Mouse (Mus musculus) kidney, adult 2 months (tissue): ENCODE measurements around the gene Foxp1. TPM values are rescaled to one million over a fixed set of nuclear protein-coding genes. Genes with fewer than 3 reads are reported as not detected.

Source experiments
- DNase-seq: peaks from one replicate; pipeline ENCODE4 v3.0.0; 2021
- H3K27ac ChIP-seq: fragments of 200-500 bp; 2 replicates; pipeline ENCODE4 v1.5.1; 2012; ENCODE audit warnings: low read depth, low read length, control low read depth, inconsistent platforms; ENCODE audit not compliant: insufficient read depth
- H3K27me3 ChIP-seq: fragments of 200-500 bp; replicated peaks from 2 replicates; pipeline ENCODE4 v1.6.1; 2012; ENCODE audit warnings: mild to moderate bottlenecking, moderate library complexity, low read length, inconsistent platforms; ENCODE audit not compliant: control insufficient read depth, insufficient read depth
- H3K36me3 ChIP-seq: fragments of 200-500 bp; 2 replicates; pipeline ENCODE4 v1.6.1; 2012; ENCODE audit warnings: mild to moderate bottlenecking, moderate library complexity, low read length, inconsistent platforms; ENCODE audit not compliant: control insufficient read depth, insufficient read depth
- H3K4me1 ChIP-seq: fragments of 200-500 bp; 2 replicates; pipeline ENCODE4 v1.6.1; 2011; ENCODE audit warnings: low read length; ENCODE audit not compliant: control insufficient read depth, insufficient read depth
- H3K4me3 ChIP-seq: fragments of 200-500 bp; 2 replicates; pipeline ENCODE4 v1.5.1; 2011; ENCODE audit warnings: mild to moderate bottlenecking, low read depth, low read length, control low read depth; ENCODE audit not compliant: insufficient read depth
- CTCF ChIP-seq: fragments of 200-500 bp; conservative IDR thresholded peaks from 2 replicates; pipeline ENCODE4 v1.5.1; 2011; ENCODE audit warnings: low read depth, mild to moderate bottlenecking, control low read depth, low read length, moderate library complexity, mixed read lengths; ENCODE audit not compliant: insufficient read depth, insufficient read length
- POLR2A ChIP-seq: fragments of 200-500 bp; IDR thresholded peaks from one replicate; pipeline ENCODE4 v1.6.1; 2011; ENCODE audit warnings: low read depth, low read length, control low read depth
- WGBS: fragments of 180-500 bp; shearing (Covaris S2); methylation state at CpG from one replicate; pipeline ENCODE4 v1.1.7; 2018; 5-methylcytosine and 5-hydroxymethylcytosine counted together
- polyA plus RNA-seq: library from polyadenylated mRNA; depleted of rRNA; stranded (reverse); fragments of >200 nt; gene quantifications from 2 replicates; pipeline ENCODE4 v1.2.3, GENCODE M21; 2012

Gene Foxp1
- polyA plus RNA-seq, 1 experiment: 32.8 TPM

DNA sequence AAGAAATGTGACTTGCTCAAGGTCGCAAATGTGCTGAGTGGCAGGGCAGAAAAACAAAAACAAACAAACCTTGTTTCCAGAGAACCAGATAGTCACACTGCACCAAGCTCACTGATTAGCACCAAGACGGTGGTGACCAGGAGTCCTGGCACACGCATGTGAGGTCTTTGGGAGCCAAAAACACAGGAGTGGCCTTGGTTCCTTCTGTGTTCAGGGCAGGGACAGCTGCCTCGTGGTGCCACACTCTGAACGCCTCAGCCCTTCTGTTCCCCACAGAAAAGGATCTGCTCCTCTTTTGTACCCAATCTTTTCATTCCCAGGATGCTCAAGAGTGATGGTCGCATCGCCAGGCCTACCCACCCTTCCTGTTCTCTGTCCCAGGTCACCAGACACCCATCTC, 434.9 kb downstream of the Foxp1 start:
- TF ChIP-seq POLR2A: no peak
- TF ChIP-seq CTCF: no peak
- no peak overlapping the region for H3K4me3 ChIP-seq
- H3K27ac ChIP-seq: no peak overlapping the region
- peaks cover 3% of the 10 kb centered on the region; the same call in 1 of the 2 replicates for H3K4me1 ChIP-seq
- no peak for DNase-seq
- 75% methylated on average over 7 of the region's 7 CpGs for WGBS
- H3K36me3 ChIP-seq: no peaks in the 10 kb centered on the region
- no peaks in the 10 kb centered on the region for H3K27me3 ChIP-seq

DNA sequence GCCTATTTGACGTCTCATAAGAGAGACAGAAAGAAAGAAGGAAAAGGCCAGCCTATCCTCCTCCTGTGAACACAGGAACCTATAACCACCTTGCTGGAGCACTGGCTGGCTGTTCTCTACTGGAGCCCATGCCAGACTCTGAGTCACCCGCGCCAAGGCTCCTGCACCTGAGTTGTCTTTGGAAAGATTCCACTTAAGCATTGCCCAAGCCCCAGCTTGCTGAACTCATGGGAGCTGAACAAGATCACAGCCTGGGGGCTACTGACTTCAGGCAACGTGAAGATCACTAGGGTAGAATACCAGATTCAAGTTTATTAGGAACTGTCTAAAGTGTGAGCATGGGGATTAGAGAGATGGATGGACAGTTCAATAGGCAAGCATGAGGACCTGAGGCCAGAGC, 437.6 kb downstream of the Foxp1 start:
- Histone ChIP-seq H3K27ac (no peak overlapping the region), H3K4me3 (no peak overlapping the region), H3K4me1 (peaks cover 3% of the 10 kb centered on the region; the same call in 1 of the 2 replicates), H3K27me3 (no peaks in the 10 kb centered on the region), H3K36me3 (no peaks in the 10 kb centered on the region)
- 75% methylated on average over 4 of the region's 4 CpGs for WGBS
- DNase-seq: peak; percentile 29
- TF ChIP-seq CTCF (no peak), POLR2A (no peak)

DNA sequence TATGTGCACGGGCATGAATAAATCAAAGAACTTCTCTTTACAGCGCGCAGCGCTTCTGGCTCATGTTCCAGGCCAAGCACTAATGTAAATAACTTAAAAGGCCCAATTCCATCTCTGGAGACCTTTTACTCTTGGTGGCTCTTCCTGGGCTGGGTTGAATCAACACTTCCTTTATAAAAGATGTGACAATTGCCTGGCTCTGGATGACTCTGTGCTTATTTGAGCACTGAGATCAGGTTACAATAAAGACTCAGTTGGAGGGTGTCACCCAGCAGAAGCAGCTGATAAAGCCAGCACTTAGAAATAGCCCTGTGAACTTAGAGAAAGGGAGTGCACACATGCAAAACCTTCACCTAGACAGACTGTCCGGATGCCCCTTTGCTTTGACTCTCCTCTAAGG, 441.3 kb downstream of the Foxp1 start:
- no peak overlapping the region for H3K27ac ChIP-seq
- 47% methylated on average over 5 of the region's 5 CpGs for WGBS
- no peaks in the 10 kb centered on the region for H3K27me3 ChIP-seq
- no peak for DNase-seq
- no peak overlapping the region for H3K4me3 ChIP-seq
- H3K36me3 ChIP-seq: no peaks in the 10 kb centered on the region
- no peaks in the 10 kb centered on the region for H3K4me1 ChIP-seq
- TF ChIP-seq CTCF (no peak), POLR2A (no peak)

DNA sequence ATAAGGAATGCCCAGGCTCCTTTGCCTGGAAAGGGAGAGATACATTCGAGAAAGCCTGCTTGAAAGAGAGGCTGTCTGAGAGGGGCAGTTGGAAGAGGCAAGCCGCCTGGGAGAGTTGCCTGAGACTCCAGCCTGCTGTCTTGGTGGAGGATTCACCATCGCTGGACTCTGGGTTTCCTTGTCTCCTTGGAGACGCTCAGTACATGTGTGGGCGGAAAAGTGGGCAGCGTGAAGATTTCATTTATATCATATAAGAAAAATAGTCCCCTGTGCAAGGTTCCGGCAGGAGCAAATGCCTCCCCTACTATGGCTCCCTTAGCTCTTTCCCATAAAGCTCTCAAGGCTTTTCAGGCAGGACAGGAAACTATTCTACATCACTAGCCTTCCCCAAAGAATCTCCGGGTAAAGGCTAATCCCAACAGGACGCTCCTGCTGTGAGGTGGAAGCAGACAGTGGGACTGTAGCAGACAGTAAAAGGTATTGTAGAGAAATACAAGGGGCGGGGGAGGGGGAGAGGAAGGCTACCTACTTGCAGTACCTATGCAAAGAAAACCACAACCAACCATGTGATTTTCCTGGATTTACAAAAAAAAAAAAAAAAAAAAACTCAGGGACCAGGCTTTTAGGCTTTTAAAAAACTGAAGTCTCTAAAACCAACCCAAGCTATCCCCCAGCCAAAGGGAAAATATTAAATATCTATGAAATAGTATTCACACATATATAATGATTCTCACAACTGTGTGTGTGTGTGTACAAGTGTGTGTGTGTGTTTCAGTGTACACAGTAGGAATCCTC, 443.3 kb downstream of the Foxp1 start:
- 82% methylated on average over 10 of the region's 10 CpGs for WGBS
- Histone ChIP-seq H3K27me3 (no peaks in the 10 kb centered on the region), H3K27ac (no peak overlapping the region), H3K4me1 (no peaks in the 10 kb centered on the region), H3K36me3 (peaks cover 9% of the 10 kb centered on the region), H3K4me3 (no peak overlapping the region)
- TF ChIP-seq POLR2A (no peak), CTCF (no peak)
- no peak for DNase-seq

DNA sequence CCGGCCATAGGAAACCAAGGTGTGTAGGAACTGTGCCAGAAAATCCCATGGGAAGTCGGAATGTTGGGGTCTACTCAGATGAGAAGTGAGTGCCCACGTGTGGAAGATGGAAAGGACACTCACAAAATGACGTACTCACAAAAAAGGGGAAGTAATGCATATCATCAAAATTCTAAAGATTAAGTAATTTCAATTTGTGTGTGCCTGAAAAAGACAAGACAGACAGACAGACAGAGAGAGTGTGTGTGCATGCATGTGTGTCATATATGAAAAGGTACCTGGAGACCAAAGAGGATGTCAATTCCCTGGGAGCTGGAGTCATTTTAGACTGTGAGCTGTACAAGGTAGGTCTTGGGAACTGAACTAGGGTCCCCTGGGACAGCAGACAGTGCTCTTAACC, 444.4 kb downstream of the Foxp1 start:
- WGBS: 92% methylated on average over 4 of the region's 4 CpGs
- H3K27ac ChIP-seq: no peak overlapping the region

DNA sequence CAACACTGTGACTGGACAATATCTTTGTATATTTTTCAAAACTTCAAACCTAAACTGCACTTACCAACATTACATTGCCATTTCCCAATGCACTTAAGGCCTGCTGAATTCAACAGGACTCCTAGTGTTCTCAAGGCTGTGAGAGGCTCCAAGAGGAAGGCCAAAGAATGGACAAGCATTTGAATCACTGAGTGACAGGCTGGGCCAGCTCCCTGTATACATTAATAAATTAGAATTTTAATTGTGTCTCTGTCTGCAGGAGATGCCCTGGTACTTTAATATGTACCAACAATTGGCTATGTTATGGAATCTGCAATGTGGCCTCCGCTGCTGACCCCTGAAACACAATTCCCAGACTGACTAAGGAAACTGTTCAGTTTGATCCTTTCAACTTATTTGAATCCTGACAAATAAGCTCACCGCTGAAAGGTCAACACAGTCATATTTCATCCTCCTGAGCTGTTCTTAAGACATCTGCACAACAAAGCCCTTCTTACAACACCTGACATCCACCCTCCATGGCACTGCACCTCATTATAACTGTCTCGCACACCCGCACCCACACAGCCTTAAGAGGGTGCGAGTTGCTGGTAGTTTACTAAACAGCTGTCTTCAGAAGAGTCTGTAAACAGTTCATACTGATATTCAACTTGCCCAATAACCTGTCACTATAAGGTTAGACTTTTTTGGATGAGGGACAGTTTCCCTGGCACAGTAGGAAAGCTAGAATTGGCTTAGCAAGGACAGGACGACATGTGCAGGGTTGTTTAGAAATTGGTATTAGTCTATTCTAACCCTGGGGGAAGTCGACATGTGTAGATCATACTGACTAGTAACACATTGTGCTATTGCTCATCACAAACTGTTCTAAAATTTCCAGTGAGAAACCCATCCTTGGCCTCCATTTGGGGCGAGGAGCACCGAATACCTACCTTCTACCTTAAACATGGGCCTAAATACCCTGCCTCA, 448.9 kb downstream of the Foxp1 start:
- WGBS: 89% methylated on average over 9 of the region's 9 CpGs
- peaks cover 9% of the 10 kb centered on the region for H3K36me3 ChIP-seq

More for the DNA sequence above, 444.4 kb downstream of the Foxp1 start:
- DNase-seq: no peak
- peaks cover 9% of the 10 kb centered on the region for H3K36me3 ChIP-seq
- no peaks in the 10 kb centered on the region for H3K27me3 ChIP-seq
- H3K4me1 ChIP-seq: no peaks in the 10 kb centered on the region
- no peak overlapping the region for H3K4me3 ChIP-seq
- TF ChIP-seq CTCF (no peak), POLR2A (no peak)

DNA sequence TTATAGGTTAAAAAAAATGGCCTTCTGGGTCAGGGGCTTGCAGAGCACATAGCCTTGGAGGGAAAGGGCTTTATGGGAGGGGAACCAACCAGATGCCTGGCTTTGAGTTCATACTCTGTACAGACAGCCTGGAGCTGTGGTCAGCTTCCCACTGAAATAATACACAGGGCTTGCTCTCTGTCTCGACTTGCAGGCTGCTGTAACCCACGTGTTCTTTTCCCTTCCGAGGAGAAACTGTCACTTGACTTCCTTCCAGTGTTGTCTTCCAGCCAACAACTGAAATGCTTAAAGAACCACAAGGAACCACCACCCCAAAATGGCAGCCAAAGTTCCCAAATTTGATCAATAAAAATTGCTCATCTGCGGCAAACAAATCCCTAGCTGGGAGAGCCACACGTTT, 451.8 kb downstream of the Foxp1 start:
- DNase-seq: no peak
- H3K4me3 ChIP-seq: no peak overlapping the region
- WGBS: 57% methylated on average over 5 of the region's 5 CpGs
- no peaks in the 10 kb centered on the region for H3K4me1 ChIP-seq
- TF ChIP-seq POLR2A: no peak
- no peak for TF ChIP-seq CTCF
- no peak overlapping the region for H3K27ac ChIP-seq
- H3K36me3 ChIP-seq: peaks cover 9% of the 10 kb centered on the region
- no peaks in the 10 kb centered on the region for H3K27me3 ChIP-seq

More for the DNA sequence above, 448.9 kb downstream of the Foxp1 start:
- no peak for DNase-seq
- TF ChIP-seq CTCF (no peak), POLR2A (no peak)
- Histone ChIP-seq H3K4me1 (no peaks in the 10 kb centered on the region), H3K27me3 (no peaks in the 10 kb centered on the region), H3K27ac (no peak overlapping the region), H3K4me3 (no peak overlapping the region)
